Mouse (Mus musculus) CD4-positive naive resting alpha-beta T cell, adult 76 days (primary cell): Measurements from ENCODE around the gene Chrna9. TPM values are rescaled to one million over a fixed set of nuclear protein-coding genes. Genes with fewer than 3 reads are reported as not detected.

Experiments used
- total RNA-seq: library from RNA; stranded (reverse); gene quantifications from one replicate; pipeline ENCODE4 v1.2.4, GENCODE M21; 2023

Chrna9 gene
- 3.2 TPM for total RNA-seq

DNA sequence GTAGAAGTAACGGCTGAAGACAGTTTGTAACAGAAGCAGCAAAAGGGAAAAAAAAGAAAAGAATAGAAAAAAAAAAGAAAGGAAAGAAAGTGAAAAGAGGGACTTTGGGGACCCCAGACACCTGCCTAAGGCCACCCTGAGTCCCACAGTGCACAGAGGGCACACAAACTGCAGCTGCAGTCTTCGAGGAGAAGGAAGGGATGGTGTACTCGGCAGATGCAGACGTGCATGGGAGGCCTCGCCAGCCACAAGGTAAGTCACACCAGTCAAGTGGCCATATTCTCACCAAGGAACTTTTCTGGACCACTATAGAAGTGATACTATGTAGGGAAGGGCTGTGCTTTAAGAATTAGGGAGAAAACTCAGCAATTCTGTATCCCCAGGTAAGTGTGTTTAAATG lies at the start of gene Chrna9:
Gene Chrna9, plus strand, starts transcription at position 139 of the 400 bp plus-strand sequence.

DNA sequence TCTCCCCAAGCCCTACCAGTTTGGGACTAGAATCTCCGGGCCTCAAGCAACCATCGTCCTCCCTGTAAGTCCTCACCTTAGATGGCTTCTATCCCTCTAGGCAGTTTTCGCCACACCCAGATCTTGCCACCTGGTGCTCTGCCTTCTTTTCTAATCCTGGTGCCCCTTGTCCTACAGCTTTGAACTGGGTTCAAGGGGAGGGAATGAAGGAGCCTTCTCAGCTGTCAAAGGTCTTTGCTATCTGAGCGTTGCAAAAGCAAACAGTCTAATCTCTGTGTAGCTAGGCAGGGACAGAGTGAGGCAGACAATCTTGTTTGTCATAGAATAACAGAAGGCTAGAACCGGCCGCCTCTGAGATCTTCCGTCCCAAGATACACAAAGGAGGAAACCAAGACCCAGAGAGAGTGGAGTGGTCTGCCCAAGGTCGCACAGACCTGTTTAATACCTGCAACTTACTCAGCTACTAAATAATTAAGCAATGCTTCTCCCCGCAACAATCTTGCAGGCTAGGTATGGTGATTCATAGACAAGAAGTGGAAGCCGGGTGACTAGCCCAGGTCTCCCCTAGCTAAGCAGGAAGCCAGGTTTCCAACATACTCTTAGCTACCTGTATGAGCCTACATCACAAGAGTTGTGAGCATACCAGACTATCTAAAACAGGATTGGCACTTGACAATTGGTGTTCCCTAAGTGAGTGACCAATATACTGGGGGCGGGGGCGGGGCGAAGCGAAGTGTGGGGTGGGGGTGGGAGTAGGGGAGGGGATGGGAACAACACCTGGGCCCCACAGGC lies 69.6 kb downstream of the Chrna9 start, which contains the start of gene 9130230L23Rik:
Gene 9130230L23Rik, minus strand, starts transcription at position 152 of the 792 bp plus-strand sequence.

Other genes with a start within 250 kb of the Chrna9 start
- 268 TPM for gene Pds5a, start 236.6 kb upstream of the Chrna9 start, total RNA-seq
- 75.9 TPM for gene N4bp2, start 171.4 kb upstream of the Chrna9 start, total RNA-seq
- gene Rhoh, start 73.7 kb upstream of the Chrna9 start, total RNA-seq: 184 TPM
- gene 9130230L23Rik, start 69.4 kb downstream of the Chrna9 start, total RNA-seq: not detected
- gene Rbm47, start 238.2 kb downstream of the Chrna9 start, total RNA-seq: 1.0 TPM